Mouse (Mus musculus) ES-Bruce4 (cell line): ENCODE data around the gene Ppm1h. TPM values are rescaled to one million over a fixed set of nuclear protein-coding genes. Genes with fewer than 3 reads are reported as not detected.

ENCODE experiments used
- H3K27ac ChIP-seq: 2 replicates; pipeline ENCODE4 v1.5.1; 2012; ENCODE audit warnings: low read length, inconsistent platforms; ENCODE audit not compliant: insufficient read depth
- H3K27me3 ChIP-seq: 2 replicates; pipeline ENCODE4 v1.6.1; 2012; ENCODE audit warnings: mild to moderate bottlenecking, low read length, inconsistent platforms; ENCODE audit not compliant: control insufficient read depth, poor library complexity, insufficient read depth, severe bottlenecking
- H3K36me3 ChIP-seq: 2 replicates; pipeline ENCODE4 v1.6.1; 2012; ENCODE audit warnings: inconsistent platforms, mild to moderate bottlenecking, low read length, moderate library complexity; ENCODE audit not compliant: control insufficient read depth, poor library complexity, insufficient read depth, severe bottlenecking
- H3K4me1 ChIP-seq: one replicate; pipeline ENCODE4 v1.8.1; 2011; ENCODE audit warnings: low read length; ENCODE audit not compliant: control insufficient read depth, insufficient read depth
- H3K4me3 ChIP-seq: 2 replicates; pipeline ENCODE4 v1.5.1; 2011; ENCODE audit warnings: low read depth, mild to moderate bottlenecking, low read length
- H3K9ac ChIP-seq: 2 replicates; pipeline ENCODE4 v1.6.1; 2012; ENCODE audit warnings: low read depth, mild to moderate bottlenecking, inconsistent platforms; ENCODE audit not compliant: poor library complexity, severe bottlenecking
- H3K9me3 ChIP-seq: replicated peaks from 2 replicates; pipeline ENCODE4 v1.6.1; 2012; ENCODE audit warnings: mild to moderate bottlenecking, low read length, inconsistent platforms; ENCODE audit not compliant: control insufficient read depth, poor library complexity, insufficient read depth, severe bottlenecking
- CTCF ChIP-seq: IDR thresholded peaks from one replicate; pipeline ENCODE4 v1.8.1; 2011; ENCODE audit warnings: low read depth, low read length
- EP300 ChIP-seq: IDR thresholded peaks from 2 replicates; pipeline ENCODE4 v1.6.1; 2011; ENCODE audit warnings: low read depth, low read length; ENCODE audit not compliant: insufficient read depth
- POLR2A ChIP-seq: IDR thresholded peaks from one replicate; pipeline ENCODE4 v1.8.1; 2011; ENCODE audit warnings: low read length; ENCODE audit not compliant: insufficient read depth
- polyA plus RNA-seq: library from polyadenylated mRNA; stranded (reverse); fragments of >200 nt; gene quantifications from 2 replicates; pipeline ENCODE4 v1.2.4, GENCODE M21; 2011; ENCODE audit warnings: low read depth; ENCODE audit not compliant: missing spikeins, insufficient read depth, insufficient read length

Gene Ppm1h
- polyA plus RNA-seq, 1 experiment = 8.7 TPM

- Histone ChIP-seq H3K27ac (no peak overlapping the region), H3K36me3 (no peaks in the 10 kb centered on the region), H3K27me3 (no peaks in the 10 kb centered on the region), H3K9ac (no peak overlapping the region), H3K4me3 (no peak overlapping the region), H3K9me3 (no peaks in the 10 kb centered on the region), H3K4me1 (no peaks in the 10 kb centered on the region)
- TF ChIP-seq POLR2A = no peak
- no peak for TF ChIP-seq EP300
- no peak for TF ChIP-seq CTCF
Measured at GRCm38 (mm10) chr10:122976038-122976437, 297.5 kb downstream of the Ppm1h start.

DNA sequence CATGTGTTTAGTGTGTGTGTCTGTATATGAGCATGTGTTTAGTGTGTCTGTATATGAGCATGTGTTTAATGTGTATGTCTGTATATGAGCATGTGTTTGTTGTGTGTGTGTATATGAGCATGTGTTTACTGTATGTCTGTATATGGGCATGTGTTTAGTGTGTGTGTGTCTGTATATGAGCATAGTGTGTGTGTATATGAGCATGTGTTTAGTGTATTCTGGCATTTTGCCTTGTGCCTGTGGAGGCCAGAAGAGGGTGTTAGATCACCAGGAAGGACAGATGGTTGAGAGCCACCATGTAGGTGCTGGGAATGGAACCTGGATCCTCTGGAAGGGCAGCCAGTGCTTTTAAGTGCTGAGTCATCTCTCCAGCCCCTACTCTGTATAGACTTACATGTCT is 300.8 kb downstream of the Ppm1h start:
- Histone ChIP-seq H3K9ac (no peak overlapping the region), H3K27ac (no peak overlapping the region), H3K36me3 (no peaks in the 10 kb centered on the region), H3K9me3 (no peaks in the 10 kb centered on the region), H3K4me1 (no peaks in the 10 kb centered on the region), H3K27me3 (no peaks in the 10 kb centered on the region), H3K4me3 (no peak overlapping the region)
- no peak for TF ChIP-seq CTCF
- TF ChIP-seq EP300 = no peak
- no peak for TF ChIP-seq POLR2A

- Histone ChIP-seq H3K4me1 (no peaks in the 10 kb centered on the region), H3K27ac (no peak overlapping the region), H3K9ac (no peak overlapping the region), H3K4me3 (no peak overlapping the region), H3K36me3 (no peaks in the 10 kb centered on the region), H3K9me3 (no peaks in the 10 kb centered on the region), H3K27me3 (no peaks in the 10 kb centered on the region)
- no peak for TF ChIP-seq POLR2A
- TF ChIP-seq EP300 = no peak
- TF ChIP-seq CTCF = no peak
Measured at GRCm38 (mm10) chr10:122980123-122980522, 301.6 kb downstream of the Ppm1h start.

GRCm38 (mm10) chr10:122982909-122983578 is 304.5 kb downstream of the Ppm1h start:
- Histone ChIP-seq H3K27ac (no peak overlapping the region), H3K27me3 (no peaks in the 10 kb centered on the region), H3K4me3 (no peak overlapping the region), H3K36me3 (no peaks in the 10 kb centered on the region), H3K9me3 (no peaks in the 10 kb centered on the region), H3K4me1 (no peaks in the 10 kb centered on the region), H3K9ac (no peak overlapping the region)
- no peak for TF ChIP-seq CTCF
- TF ChIP-seq POLR2A = no peak
- no peak for TF ChIP-seq EP300

GRCm38 (mm10) chr10:122983579-122984530 is 305.3 kb downstream of the Ppm1h start:
- TF ChIP-seq CTCF (no peak), EP300 (no peak), POLR2A (no peak)
- H3K27ac ChIP-seq = no peak overlapping the region

More at GRCm38 (mm10) chr10:122983579-122984530, 305.3 kb downstream of the Ppm1h start:
- Histone ChIP-seq H3K9me3 (no peaks in the 10 kb centered on the region), H3K36me3 (no peaks in the 10 kb centered on the region), H3K9ac (peak overlapping the region; percentile 86), H3K27me3 (no peaks in the 10 kb centered on the region), H3K4me1 (no peaks in the 10 kb centered on the region), H3K4me3 (peak overlapping the region; percentile 37)
